Mouse (Mus musculus): ENCODE results near the gene Bag2. TPM values are rescaled to one million over a fixed set of nuclear protein-coding genes. Genes with fewer than 3 reads are reported as not detected.

The Bag2 gene
- polyA plus RNA-seq, 1 experiment from 2014 or later, result 28.4 TPM

DNA sequence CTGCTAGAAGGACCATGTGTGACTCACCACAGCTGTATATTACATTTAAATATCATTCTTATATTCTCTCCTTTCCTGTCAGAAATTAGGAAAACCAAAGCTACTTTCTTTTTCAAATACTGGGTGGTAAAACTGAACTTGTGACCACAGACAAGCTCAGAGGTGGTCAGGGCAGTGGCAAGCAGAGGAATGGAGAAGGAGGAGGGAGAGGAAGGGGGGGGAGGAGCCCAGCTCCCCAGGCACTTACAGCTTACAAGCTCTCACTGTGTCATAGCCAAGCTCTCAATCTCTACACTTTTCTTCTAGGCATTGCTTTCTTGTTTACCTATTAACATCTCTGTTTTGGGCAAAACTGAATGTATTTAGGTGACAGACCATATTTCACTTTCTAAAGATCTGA is 11.2 kb upstream of the Bag2 start:
- Histone ChIP-seq H3K4me3 (ENCODE audit: low read depth, low read length) (no peak overlapping the region), H3K27me3 (ENCODE audit: control insufficient read depth, insufficient read depth, low read length) (no peaks in the 10 kb centered on the region), H3K9me3 (ENCODE audit: control insufficient read depth, low read length) (no peaks in the 10 kb centered on the region), H3K4me1 (replicated peaks; ENCODE audit: control insufficient read depth, insufficient read depth, low read length) (no peaks in the 10 kb centered on the region), H3K27ac (ENCODE audit: low read depth, low read length) (no peak overlapping the region), H3K9ac (ENCODE audit: low read depth, low read length) (no peak overlapping the region), H3K4me2 (replicated peaks; ENCODE audit: low read depth, low read length) (no peak overlapping the region), H3K36me3 (ENCODE audit: control insufficient read depth, insufficient read depth, low read length) (no peaks in the 10 kb centered on the region)
- no peak for DNase-seq (ENCODE audit: low spot score)
- ATAC-seq (ENCODE audit: low FRiP score), result no peak

DNA sequence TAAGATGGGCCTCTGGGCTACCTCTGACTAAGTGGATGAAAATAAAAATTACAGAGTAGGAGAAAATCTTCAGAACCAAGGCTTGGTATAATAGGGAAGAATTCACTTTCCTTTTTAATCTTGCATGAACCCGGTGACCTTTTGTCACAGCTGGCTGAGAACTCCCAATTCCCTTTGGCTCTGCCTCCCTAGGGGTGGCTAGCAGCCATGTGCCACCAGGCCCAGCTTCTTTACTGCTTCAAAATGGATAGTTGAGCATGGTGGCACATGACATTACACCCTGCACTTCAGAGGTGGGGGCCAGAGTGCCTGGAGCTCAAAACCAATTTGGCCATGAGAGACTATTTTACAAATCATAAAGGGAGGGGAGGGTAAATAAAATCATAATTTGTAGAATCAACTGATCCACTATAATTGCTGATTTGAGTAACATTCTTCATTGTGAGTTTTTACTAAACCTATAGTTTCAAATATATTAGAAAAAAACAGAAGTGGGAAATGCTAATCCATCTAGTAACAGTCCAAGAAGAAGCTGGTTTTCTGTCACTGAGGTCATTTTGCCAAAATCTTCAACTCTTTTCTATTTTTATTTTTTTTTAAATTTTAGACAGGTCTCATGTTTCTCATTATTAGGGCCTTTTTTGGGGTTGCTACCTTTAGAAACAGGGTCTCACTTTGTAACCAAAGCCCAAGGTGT is 10.6 kb upstream of the Bag2 start:
- H3K9ac ChIP-seq (ENCODE audit: low read depth, low read length), result no peak overlapping the region
- H3K9me3 ChIP-seq (ENCODE audit: control insufficient read depth, low read length), result no peaks in the 10 kb centered on the region
- no peak overlapping the region for H3K4me3 ChIP-seq (ENCODE audit: low read depth, low read length)
- WGBS, result 80% methylated on average over 1 of the region's 1 CpGs
- H3K27me3 ChIP-seq (ENCODE audit: control insufficient read depth, insufficient read depth, low read length), result no peaks in the 10 kb centered on the region
- ATAC-seq (ENCODE audit: low FRiP score) (no peak), DNase-seq (ENCODE audit: low spot score) (no peak)
- H3K4me2 ChIP-seq (replicated peaks; ENCODE audit: low read depth, low read length), result no peak overlapping the region
- H3K36me3 ChIP-seq (ENCODE audit: control insufficient read depth, insufficient read depth, low read length), result no peaks in the 10 kb centered on the region
- H3K4me1 ChIP-seq (replicated peaks; ENCODE audit: control insufficient read depth, insufficient read depth, low read length), result no peaks in the 10 kb centered on the region
- H3K27ac ChIP-seq (ENCODE audit: low read depth, low read length), result no peak overlapping the region

DNA sequence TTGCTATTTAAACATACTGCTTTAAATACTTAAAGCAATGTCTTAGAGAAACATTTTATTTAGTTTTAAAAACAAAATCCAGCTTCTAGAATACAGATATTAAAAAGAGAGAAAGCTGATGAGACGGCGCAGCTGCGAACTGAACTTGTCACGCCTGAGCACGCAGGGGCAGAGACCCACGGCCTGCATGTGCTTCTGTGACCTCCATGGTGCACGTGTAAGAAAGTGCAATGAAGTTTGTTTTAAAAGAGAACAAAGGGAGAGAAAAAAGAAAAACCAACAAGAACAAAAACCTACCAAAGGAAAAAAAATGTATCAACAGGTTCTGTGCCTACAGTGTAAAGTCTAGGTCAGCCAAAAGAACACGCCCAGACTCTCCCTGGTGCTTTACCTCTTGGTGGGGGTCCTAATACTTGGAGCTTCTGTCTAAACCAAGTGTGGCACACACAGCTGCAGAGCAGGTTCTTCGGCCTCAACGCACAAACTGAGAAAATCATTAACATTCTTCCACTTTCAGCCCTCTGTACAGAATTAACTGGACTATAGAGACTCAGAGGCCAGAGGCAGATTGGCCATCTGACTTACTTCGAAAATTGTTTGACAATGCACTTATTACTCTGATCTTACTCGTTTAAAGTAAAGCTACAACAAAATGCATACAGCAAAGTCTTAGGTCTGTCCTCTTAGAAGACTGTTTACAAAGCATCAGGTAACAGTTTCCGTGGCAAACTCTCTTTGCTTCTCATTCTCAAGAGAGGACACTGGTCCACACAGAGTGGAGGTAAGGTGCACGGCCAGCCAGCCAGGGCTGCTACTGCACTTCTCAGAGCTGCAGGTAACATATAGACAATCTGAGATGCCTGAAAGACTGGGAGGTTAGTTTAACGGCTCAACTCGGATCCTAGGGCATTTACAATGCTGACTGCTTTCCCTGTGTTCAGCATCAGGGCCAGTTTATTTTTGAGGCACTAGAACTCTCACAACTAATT is 9.2 kb upstream of the Bag2 start:
- no peaks in the 10 kb centered on the region for H3K36me3 ChIP-seq (ENCODE audit: control insufficient read depth, insufficient read depth, low read length)
- 74% methylated on average over 16 of the region's 16 CpGs for WGBS

DNA sequence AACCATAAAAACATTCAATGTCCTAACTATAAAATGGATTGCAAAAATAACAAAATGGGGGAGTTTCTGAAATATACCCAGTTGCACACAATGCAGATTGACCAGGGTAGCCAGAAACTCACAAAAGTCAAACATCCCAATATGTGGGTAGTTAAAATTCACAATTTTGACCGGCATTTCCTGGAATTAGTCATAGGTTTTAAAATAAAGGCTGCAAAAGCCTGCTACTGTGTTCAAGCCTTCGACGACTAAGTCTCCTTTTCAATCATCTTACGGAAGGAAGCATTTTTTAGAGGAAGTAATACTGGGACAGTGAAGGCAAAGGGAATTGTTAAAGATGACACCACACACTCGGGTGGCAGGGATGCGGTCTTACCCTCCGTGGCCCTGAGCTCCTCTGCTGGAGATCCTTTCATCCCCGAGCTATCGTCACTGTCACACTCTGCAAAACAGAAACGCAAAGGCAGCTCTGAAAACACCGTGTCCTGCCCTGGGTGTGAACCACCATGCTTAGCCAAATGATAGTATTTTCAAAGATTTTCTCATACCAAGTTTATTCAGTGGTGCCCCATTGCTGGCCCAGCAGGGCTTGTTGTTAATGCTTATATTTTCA is 8.0 kb upstream of the Bag2 start:
- no peaks in the 10 kb centered on the region for H3K4me1 ChIP-seq (replicated peaks; ENCODE audit: control insufficient read depth, insufficient read depth, low read length)

More for the DNA sequence above, 9.2 kb upstream of the Bag2 start:
- Histone ChIP-seq H3K9ac (ENCODE audit: low read depth, low read length) (no peak overlapping the region), H3K4me2 (replicated peaks; ENCODE audit: low read depth, low read length) (no peak overlapping the region), H3K4me1 (replicated peaks; ENCODE audit: control insufficient read depth, insufficient read depth, low read length) (no peaks in the 10 kb centered on the region), H3K27ac (ENCODE audit: low read depth, low read length) (no peak overlapping the region), H3K4me3 (ENCODE audit: low read depth, low read length) (no peak overlapping the region), H3K9me3 (ENCODE audit: control insufficient read depth, low read length) (no peaks in the 10 kb centered on the region), H3K27me3 (ENCODE audit: control insufficient read depth, insufficient read depth, low read length) (no peaks in the 10 kb centered on the region)
- ATAC-seq (ENCODE audit: low FRiP score), result no peak
- DNase-seq (ENCODE audit: low spot score), result no peak

DNA sequence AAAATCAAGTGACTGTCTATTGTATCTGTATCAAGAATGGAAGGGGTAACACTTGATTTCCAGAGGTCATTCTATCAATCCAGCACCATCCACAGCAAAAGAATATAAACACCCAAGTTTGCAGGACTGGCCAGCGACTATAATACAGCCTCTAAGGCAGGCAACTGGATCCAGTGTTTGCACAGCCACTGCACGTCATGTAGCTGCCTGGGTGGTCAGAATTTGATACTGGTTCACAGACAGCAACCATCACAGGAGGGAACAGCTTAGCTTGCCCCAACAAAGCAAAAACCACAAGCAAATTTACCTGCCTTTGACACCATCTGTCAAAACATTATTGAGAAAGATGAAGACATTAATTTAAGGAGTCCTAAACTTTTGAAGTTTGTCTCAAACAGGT is 6.2 kb upstream of the Bag2 start:
- H3K36me3 ChIP-seq (ENCODE audit: control insufficient read depth, insufficient read depth, low read length), result no peaks in the 10 kb centered on the region
- ATAC-seq (ENCODE audit: low FRiP score), result no peak
- H3K27ac ChIP-seq (ENCODE audit: low read depth, low read length), result no peak overlapping the region
- 49% methylated on average over 2 of the region's 2 CpGs for whole genome bisulfite sequencing
- H3K4me2 ChIP-seq (replicated peaks; ENCODE audit: low read depth, low read length), result no peak overlapping the region
- H3K9me3 ChIP-seq (ENCODE audit: control insufficient read depth, low read length), result no peaks in the 10 kb centered on the region
- no peaks in the 10 kb centered on the region for H3K4me1 ChIP-seq (replicated peaks; ENCODE audit: control insufficient read depth, insufficient read depth, low read length)
- no peak overlapping the region for H3K4me3 ChIP-seq (ENCODE audit: low read depth, low read length)
- H3K27me3 ChIP-seq (ENCODE audit: control insufficient read depth, insufficient read depth, low read length), result no peaks in the 10 kb centered on the region
- no peak for DNase-seq (ENCODE audit: low spot score)
- H3K9ac ChIP-seq (ENCODE audit: low read depth, low read length), result no peak overlapping the region

More for the DNA sequence above, 8.0 kb upstream of the Bag2 start:
- H3K9ac ChIP-seq (ENCODE audit: low read depth, low read length), result no peak overlapping the region
- WGBS, result 83% methylated on average over 11 of the region's 11 CpGs
- ATAC-seq (ENCODE audit: low FRiP score), result no peak
- H3K4me3 ChIP-seq (ENCODE audit: low read depth, low read length), result no peak overlapping the region
- no peaks in the 10 kb centered on the region for H3K36me3 ChIP-seq (ENCODE audit: control insufficient read depth, insufficient read depth, low read length)
- DNase-seq (ENCODE audit: low spot score), result no peak
- no peak overlapping the region for H3K4me2 ChIP-seq (replicated peaks; ENCODE audit: low read depth, low read length)
- H3K9me3 ChIP-seq (ENCODE audit: control insufficient read depth, low read length), result no peaks in the 10 kb centered on the region
- H3K27me3 ChIP-seq (ENCODE audit: control insufficient read depth, insufficient read depth, low read length), result no peaks in the 10 kb centered on the region
- H3K27ac ChIP-seq (ENCODE audit: low read depth, low read length), result no peak overlapping the region

- Histone ChIP-seq H3K36me3 (ENCODE audit: control insufficient read depth, insufficient read depth, low read length) (no peaks in the 10 kb centered on the region), H3K4me3 (ENCODE audit: low read depth, low read length) (no peak overlapping the region), H3K27ac (ENCODE audit: low read depth, low read length) (no peak overlapping the region), H3K9me3 (ENCODE audit: control insufficient read depth, low read length) (no peaks in the 10 kb centered on the region), H3K27me3 (ENCODE audit: control insufficient read depth, insufficient read depth, low read length) (no peaks in the 10 kb centered on the region), H3K4me1 (replicated peaks; ENCODE audit: control insufficient read depth, insufficient read depth, low read length) (no peaks in the 10 kb centered on the region; the same call in 1 of the 2 replicates), H3K9ac (ENCODE audit: low read depth, low read length) (no peak overlapping the region), H3K4me2 (replicated peaks; ENCODE audit: low read depth, low read length) (no peak overlapping the region)
- 72% methylated on average over 4 of the region's 4 CpGs for WGBS
- no peak for ATAC-seq (ENCODE audit: low FRiP score)
- DNase-seq (ENCODE audit: low spot score), result no peak
Measured at GRCm38 (mm10) chr1:33758488-33758887, 893 bp upstream of the Bag2 start.

DNA sequence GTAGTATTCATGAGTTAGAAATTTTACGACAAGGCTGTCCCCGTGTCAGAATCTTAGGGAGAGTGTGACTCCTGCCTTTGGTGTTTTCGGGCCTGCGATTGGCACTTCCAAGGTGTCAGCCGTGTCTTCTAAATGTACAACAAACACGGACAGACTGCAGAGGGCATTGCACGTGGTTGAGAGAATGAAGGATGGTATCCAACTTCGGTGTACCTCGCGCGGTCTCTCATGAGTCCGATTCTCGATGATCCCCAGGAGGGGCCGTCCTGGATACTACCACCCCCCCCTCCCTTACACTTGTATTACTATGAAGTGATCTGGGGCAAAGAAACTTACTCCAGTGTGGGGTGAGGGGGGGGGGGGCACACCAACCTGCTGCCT is 572 bp downstream of the Bag2 start:
- peak overlapping the region; percentile 85; the same call in 1 of the 2 replicates for H3K9ac ChIP-seq (ENCODE audit: low read depth, low read length)
- no peaks in the 10 kb centered on the region for H3K36me3 ChIP-seq (ENCODE audit: control insufficient read depth, insufficient read depth, low read length)
- peak overlapping the region; percentile 96 for H3K4me2 ChIP-seq (replicated peaks; ENCODE audit: low read depth, low read length)
- peak overlapping the region; percentile 60 for H3K4me3 ChIP-seq (ENCODE audit: low read depth, low read length)
- H3K9me3 ChIP-seq (ENCODE audit: control insufficient read depth, low read length), result no peaks in the 10 kb centered on the region
- peak; percentile 65 for ATAC-seq (ENCODE audit: low FRiP score)
- H3K27ac ChIP-seq (ENCODE audit: low read depth, low read length), result no peak overlapping the region
- H3K4me1 ChIP-seq (replicated peaks; ENCODE audit: control insufficient read depth, insufficient read depth, low read length), result no peaks in the 10 kb centered on the region; the same call in 1 of the 2 replicates
- peak; percentile 50 for DNase-seq (ENCODE audit: low spot score)
- 11% methylated on average over 14 of the region's 14 CpGs for WGBS
- no peaks in the 10 kb centered on the region for H3K27me3 ChIP-seq (ENCODE audit: control insufficient read depth, insufficient read depth, low read length)

GRCm38 (mm10) chr1:33756258-33757032 is 1.1 kb downstream of the Bag2 start:
- H3K27me3 ChIP-seq (ENCODE audit: control insufficient read depth, insufficient read depth, low read length), result no peaks in the 10 kb centered on the region
- ATAC-seq (ENCODE audit: low FRiP score) (no peak), DNase-seq (ENCODE audit: low spot score) (no peak)
- H3K4me1 ChIP-seq (replicated peaks; ENCODE audit: control insufficient read depth, insufficient read depth, low read length), result no peaks in the 10 kb centered on the region; the same call in 1 of the 2 replicates
- no peaks in the 10 kb centered on the region for H3K36me3 ChIP-seq (ENCODE audit: control insufficient read depth, insufficient read depth, low read length)
- H3K9me3 ChIP-seq (ENCODE audit: control insufficient read depth, low read length), result no peaks in the 10 kb centered on the region
- H3K4me3 ChIP-seq (ENCODE audit: low read depth, low read length), result peak overlapping the region; percentile 60; the same call in 1 of the 2 replicates
- peak overlapping the region; percentile 96 for H3K4me2 ChIP-seq (replicated peaks; ENCODE audit: low read depth, low read length)
- 35% methylated on average over 18 of the region's 18 CpGs for WGBS
- no peak overlapping the region for H3K27ac ChIP-seq (ENCODE audit: low read depth, low read length)
- H3K9ac ChIP-seq (ENCODE audit: low read depth, low read length), result no peak overlapping the region
